Mouse (Mus musculus): ENCODE results near the gene Eva1b.
"Not testable (repeated sequence)": the region's sequence is repeated elsewhere in the genome, so short reads cannot be mapped to it uniquely, and the experiment has no call there.

Eva1b gene

DNA sequence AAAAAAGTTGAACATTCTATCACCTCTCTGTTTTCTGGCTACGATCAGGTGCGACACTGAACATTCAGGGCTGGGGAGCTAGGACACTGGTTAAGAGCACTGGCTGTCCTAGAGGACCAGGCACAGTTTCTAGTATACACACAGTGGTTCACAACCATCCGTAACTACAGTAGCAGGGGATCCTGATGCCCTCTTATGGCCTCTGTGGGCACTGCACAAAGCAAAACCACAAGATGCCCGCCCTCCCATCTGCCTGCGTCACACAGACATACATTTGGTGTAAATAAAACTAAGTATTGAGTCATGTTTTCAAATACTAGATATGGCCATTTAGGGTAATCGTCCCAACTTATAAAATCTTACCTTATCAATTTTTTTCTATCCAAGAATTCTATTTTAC lies 10.0 kb downstream of the Eva1b start:
- no peak for DNase-seq

- no peak for DNase-seq
Measured at GRCm38 (mm10) chr4:126159455-126159854, 11.9 kb downstream of the Eva1b start.

DNA sequence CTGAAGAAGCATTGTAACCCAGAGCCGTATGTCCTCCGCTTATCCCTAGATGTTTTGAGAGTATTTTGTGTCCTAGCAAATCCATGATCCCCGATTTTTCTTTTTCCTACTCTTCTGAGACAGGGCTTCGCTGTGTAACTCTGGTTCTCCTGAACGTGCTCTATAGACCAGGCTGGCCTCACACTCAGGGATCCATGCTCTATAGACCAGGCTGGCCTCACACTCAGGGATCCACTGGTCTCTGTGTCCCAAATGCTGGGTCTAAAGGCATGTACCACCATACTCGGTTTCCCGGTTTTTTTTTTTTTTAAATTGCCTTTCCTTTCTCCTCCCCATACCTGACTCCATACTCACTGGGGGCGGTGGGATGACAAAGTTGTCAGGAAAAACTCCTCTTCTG lies 13.4 kb downstream of the Eva1b start:
- DNase-seq = no peak

GRCm38 (mm10) chr4:126161456-126161855 lies 13.9 kb downstream of the Eva1b start:
- no peak for DNase-seq

DNA sequence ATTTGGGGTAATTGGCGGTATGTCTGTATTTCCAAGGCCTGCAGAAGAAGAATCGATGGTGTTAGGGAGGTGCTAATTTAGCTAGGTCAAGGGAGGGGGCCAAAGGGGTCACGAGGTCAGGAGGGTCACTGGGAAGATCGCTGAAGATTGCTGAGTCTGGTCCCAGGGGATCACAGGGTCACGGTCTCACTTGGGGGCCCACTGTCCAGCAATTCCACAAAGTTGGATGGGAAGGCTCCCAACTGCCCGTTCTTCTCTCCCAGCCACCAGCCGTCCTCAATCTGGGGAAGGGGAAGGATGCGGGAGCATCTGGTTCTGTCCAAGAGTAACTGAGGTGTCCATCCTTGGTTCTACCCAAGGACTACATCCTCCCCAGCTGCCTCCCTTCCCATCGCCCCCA lies 14.4 kb downstream of the Eva1b start:
- DNase-seq = no peak

DNA sequence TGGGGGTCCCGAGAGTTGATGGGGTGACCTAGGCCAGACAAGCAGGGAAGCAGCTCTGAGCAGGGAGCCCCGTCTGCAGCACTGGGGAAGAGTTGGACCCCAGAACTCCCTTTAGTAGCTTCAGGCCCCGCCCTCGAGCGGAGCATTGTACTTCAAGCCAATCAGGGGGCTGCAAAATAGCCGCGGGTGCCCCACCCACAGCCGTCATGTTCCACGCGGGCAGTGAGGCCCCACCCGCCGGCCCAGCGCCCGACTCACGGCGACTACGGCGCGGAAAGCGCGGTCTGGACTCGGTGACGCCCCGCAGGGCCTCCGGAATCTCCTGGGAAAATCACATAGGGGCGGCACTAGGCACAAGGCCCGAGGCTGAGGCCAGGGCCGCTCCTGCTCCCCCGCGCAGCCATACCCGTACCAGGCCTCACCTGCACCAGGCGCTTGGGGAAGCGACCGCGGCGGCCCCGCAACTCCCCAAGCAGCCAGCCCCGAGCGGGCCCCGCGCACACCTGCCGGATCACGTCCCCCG lies 15.1 kb downstream of the Eva1b start:
- DNase-seq = peak; percentile 91

GRCm38 (mm10) chr4:126163067-126163659 lies 15.6 kb downstream of the Eva1b start, which contains the start of gene Sh3d21:
Gene Sh3d21, minus strand, starts transcription at chr4:126163491.
- peak; percentile 67 for DNase-seq

DNA sequence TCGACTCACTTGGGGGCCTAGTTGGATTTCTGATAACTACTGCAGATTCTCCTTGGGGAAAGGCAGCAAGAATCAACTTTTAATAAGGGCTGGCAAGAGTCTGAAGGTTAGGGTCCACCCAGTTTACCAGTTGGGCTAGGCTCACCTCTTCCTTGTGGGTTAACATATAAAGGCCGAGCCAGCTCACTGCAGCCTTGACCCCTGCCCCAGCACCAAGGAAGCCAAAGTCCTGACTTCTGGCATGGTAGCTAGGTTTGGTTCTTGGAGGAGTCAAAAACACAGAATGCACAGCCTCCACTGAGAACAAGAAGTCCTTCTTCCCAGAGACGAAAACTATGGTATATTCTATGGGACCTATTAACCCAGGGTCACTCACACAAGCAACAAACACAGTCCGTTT lies 16.1 kb downstream of the Eva1b start:
- DNase-seq = peak; percentile 28

GRCm38 (mm10) chr4:126165092-126165491 lies 17.5 kb downstream of the Eva1b start:
- not testable (repeated sequence) for DNase-seq

GRCm38 (mm10) chr4:126166084-126166483 lies 18.5 kb downstream of the Eva1b start:
- DNase-seq = peak; percentile 57

DNA sequence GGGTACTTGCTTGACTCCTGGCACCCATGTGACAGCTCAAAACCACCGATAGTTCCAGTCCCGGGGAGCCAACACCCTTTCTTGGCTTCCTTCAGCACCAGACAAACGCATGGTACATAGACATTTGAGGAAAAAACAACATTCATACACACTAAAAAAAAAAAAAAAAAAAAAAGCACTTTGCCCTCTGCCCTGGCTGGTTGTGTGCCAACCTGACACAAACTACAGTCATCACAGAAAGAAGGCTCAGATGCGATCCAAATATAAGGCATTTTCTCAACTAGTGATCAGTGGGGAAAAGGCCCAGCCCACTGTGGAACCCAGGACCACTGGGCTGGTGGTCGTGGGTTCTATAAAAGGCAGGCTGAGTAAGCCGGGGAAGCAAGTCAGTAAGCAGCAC lies 21.3 kb downstream of the Eva1b start:
- no peak for DNase-seq

DNA sequence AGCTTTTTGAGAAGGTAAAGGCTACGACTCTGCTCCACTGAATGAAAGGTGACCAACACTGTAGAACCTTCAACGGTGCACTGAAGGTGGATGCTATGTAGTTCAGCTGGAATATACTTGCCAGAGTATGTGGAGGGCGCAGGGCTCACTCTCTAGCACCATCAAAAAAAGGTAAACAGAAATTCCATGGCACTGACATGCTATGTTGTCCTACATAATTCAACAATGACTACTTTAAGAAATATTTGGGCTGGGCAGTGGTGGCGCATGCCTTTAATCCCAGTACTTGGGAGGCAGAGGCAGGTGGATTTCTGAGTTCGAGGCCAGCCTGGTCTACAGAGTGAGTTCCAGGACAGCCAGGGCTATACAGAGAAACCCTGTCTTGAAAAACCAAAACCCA lies 23.2 kb downstream of the Eva1b start:
- not testable (repeated sequence) for DNase-seq

GRCm38 (mm10) chr4:126173800-126174199 lies 26.3 kb downstream of the Eva1b start:
- no peak for DNase-seq

DNA sequence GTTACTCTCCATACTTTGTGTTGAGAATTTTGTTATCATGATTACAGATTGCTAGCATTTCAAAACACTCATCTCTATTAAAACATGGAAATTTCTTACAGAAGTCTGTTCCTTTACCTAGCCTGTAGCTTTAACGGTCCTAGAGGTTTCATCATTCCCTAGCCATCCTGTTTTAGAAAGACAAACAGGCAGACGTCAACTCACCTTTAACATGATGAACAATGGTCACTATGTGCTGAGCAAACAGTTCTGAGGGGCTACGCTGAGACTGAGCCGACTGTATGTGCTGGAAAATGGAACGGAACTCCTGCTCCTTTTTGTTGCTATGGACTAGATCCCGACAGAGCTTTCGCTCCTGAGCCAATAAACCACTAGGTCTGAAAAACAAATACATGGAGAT lies 28.4 kb downstream of the Eva1b start:
- DNase-seq = not testable (repeated sequence)

DNA sequence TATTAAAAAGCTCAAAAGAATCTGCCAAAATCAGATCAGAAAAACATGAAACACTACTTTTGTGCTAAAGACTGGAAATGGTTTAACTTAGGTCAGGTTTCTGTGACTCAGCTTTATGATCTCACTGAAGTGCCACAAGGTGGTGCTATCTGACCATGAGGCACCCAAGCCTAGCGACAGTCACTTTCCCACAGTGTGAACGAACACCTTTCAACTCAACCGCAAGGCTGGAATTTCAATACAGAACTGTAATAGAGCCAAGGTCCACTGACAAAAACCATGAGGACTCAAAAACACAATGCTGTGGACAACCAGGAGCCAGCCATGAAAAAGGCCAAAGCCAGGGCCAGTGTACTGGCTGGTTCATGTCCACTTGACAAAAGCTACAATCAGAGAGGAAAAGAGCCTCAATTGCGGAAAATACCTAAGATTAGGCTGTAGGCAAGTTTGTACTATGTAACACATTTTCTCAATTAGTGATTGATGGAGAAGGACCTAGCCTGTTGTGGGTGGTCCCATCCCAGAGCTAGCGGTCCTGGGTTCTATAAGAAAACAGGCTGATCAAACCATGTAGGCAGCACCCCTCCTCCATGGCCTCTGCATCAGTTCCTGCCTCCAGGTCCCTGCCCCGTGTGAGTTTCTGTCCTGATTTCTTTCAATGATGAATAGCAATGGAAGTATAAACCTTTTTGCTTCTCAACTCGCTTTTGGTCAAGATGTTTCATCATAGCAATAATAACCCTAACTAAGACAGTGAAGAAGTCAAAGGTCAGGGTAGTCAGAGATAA lies 33.8 kb downstream of the Eva1b start:
- peak; percentile 60 for DNase-seq

DNA sequence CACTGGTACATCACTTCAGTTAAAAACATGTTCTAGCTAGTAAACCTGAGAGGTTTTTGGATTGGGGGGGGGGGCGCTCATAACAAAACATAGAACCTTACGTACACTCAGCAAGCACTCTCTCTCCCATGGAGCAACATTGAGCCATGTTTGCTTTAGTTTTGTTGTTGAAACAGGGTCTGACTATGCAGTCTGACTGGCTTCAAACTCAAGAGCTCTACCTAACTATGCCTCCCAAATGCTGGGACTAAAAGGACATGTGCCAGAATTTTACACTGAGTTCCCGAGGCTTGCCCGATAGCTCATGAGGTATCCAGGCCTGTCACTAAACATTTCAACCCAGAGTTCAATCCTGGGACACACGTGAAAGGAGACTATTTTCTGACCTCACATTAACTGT lies 35.5 kb downstream of the Eva1b start:
- no peak for DNase-seq

- no peak for DNase-seq
Measured at GRCm38 (mm10) chr4:126187096-126187495, 39.6 kb downstream of the Eva1b start.

DNA sequence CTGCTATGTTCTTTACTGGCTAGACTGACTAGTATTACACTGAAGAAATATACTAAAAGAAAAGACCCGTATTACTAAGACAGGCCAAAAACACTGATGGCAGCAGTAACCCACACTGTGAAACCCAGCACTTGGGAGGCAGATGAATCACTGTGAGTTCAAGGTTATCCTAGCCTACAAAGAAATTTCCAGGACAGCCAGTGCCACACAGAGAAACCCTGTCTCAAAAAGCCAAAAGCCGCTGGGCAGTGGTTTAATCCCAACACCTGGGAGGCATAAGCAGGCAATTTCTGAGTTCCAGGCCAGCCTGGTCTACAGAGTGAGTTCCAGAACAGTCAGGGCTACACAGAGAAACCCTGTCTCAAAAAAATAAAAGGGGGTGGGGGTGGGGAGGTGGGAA lies 43.1 kb downstream of the Eva1b start:
- DNase-seq = no peak

GRCm38 (mm10) chr4:126194216-126194615 lies 46.7 kb downstream of the Eva1b start:
- DNase-seq = no peak

DNA sequence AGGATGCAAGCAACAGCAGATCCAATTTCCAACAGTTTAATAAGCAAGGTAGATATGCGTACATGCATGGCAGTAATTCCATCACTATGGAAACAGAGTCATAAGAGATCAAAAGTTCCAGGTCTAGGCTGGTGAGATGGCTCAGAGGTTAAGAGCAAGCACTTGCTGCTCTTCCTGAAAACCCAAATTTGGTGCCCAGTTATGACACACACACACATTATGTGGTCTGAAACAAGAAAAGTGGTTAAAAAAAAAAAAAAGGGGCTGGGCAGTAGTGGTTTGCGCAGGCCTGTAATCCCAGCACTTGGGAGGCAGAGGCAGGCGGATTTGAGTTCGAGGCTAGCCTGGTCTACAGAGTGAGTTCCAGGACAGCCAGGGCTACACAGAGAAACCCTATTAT lies 47.4 kb downstream of the Eva1b start:
- no peak for DNase-seq

DNA sequence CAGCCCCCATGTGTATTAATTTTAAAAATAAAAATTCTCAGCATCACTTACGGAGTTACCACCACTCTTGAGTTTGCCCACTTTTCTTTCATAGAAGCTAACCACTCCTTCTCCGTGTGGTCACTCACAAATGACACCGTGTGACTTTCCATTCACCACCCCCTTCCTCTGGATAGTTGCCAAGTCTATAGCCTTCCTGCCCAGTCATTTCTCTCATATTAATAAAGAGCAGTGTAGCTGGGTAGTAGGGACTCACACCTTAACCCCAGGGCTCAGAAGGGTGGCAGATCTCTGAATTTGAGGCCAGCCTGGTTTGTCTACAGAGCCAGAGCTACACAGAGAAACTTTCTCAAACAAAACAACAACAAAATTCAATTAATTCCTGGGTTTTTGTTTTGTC lies 49.9 kb downstream of the Eva1b start:
- DNase-seq = no peak
